Mouse (Mus musculus) bone marrow macrophage, adult 2 months (primary cell): ENCODE measurements around the gene Adap1.

ENCODE experiments used
- CTCF ChIP-seq: IDR thresholded peaks from 2 replicates; pipeline ENCODE4 v1.5.1; 2012; ENCODE audit warnings: low read depth, mild to moderate bottlenecking, low read length, moderate library complexity
- POLR2A ChIP-seq: IDR thresholded peaks from 2 replicates; pipeline ENCODE4 v1.6.1; 2012; ENCODE audit warnings: mild to moderate bottlenecking, low read depth, low read length, borderline replicate concordance

GRCm38 (mm10) chr5:139302101-139302500 is 23.3 kb downstream of the Adap1 start:
- TF ChIP-seq CTCF (no peak), POLR2A (no peak)
